Mouse (Mus musculus): ENCODE results near the gene Mxra8. TPM values are rescaled to one million over a fixed set of nuclear protein-coding genes. Genes with fewer than 3 reads are reported as not detected.

Gene Mxra8
- polyA plus RNA-seq, 1 experiment from 2014 or later: 16.6 TPM

GRCm38 (mm10) chr4:155831205-155831766 lies 8.2 kb upstream of the Mxra8 start, which contains the start of gene Aurkaip1:
Aurkaip1 (plus strand) TSS chr4:155831272.
- H3K4me2 ChIP-seq: peak within 1 kb of the TSS; percentile 97
- peak within 1 kb of the TSS; percentile 93 for H3K4me3 ChIP-seq (ENCODE audit: low read depth, low read length)
- H3K9me3 ChIP-seq (ENCODE audit: control insufficient read depth, low read length): no peaks in the 10 kb centered on the region
- H3K27ac ChIP-seq (ENCODE audit: low read depth, low read length): peak within 1 kb of the TSS; percentile 85
- no peaks in the 10 kb centered on the region for H3K27me3 ChIP-seq (replicated peaks; ENCODE audit: control insufficient read depth, insufficient read depth, low read length)
- peak within 1 kb of the TSS; percentile 90 for H3K9ac ChIP-seq (ENCODE audit: low read depth, low read length)
- DNase-seq (ENCODE audit: low spot score) (peak; percentile 96), ATAC-seq (replicated peaks; ENCODE audit: low FRiP score) (peak; percentile 95)
- peaks cover 20% of the 10 kb centered on the region for H3K4me1 ChIP-seq (replicated peaks; ENCODE audit: control insufficient read depth, insufficient read depth, low read length)
- WGBS: under 1% methylated on average over 49 of the region's 49 CpGs
- H3K36me3 ChIP-seq (ENCODE audit: control insufficient read depth, insufficient read depth, low read length): peaks cover 13% of the 10 kb centered on the region; the same call in 1 of the 2 replicates

- DNase-seq (ENCODE audit: low spot score) (no peak), ATAC-seq (replicated peaks; ENCODE audit: low FRiP score) (peak; percentile 7)
- Histone ChIP-seq H3K36me3 (ENCODE audit: control insufficient read depth, insufficient read depth, low read length) (peaks cover 11% of the 10 kb centered on the region; the same call in 1 of the 2 replicates), H3K4me3 (ENCODE audit: low read depth, low read length) (peak overlapping the region; percentile 93), H3K27ac (ENCODE audit: low read depth, low read length) (peak overlapping the region; percentile 85), H3K27me3 (replicated peaks; ENCODE audit: control insufficient read depth, insufficient read depth, low read length) (no peaks in the 10 kb centered on the region), H3K4me1 (replicated peaks; ENCODE audit: control insufficient read depth, insufficient read depth, low read length) (peaks cover 20% of the 10 kb centered on the region), H3K9ac (ENCODE audit: low read depth, low read length) (peak overlapping the region; percentile 90), H3K9me3 (ENCODE audit: control insufficient read depth, low read length) (no peaks in the 10 kb centered on the region), H3K4me2 (peak overlapping the region; percentile 97)
- WGBS: under 1% methylated on average over 25 of the region's 25 CpGs
Observed at GRCm38 (mm10) chr4:155831831-155832230, 7.6 kb upstream of the Mxra8 start.

- Histone ChIP-seq H3K36me3 (ENCODE audit: control insufficient read depth, insufficient read depth, low read length) (peaks cover 7% of the 10 kb centered on the region; the same call in 1 of the 2 replicates), H3K9ac (ENCODE audit: low read depth, low read length) (peak overlapping the region; percentile 90), H3K27ac (ENCODE audit: low read depth, low read length) (peak overlapping the region; percentile 85), H3K4me1 (replicated peaks; ENCODE audit: control insufficient read depth, insufficient read depth, low read length) (peaks cover 20% of the 10 kb centered on the region), H3K4me2 (peak overlapping the region; percentile 97), H3K9me3 (ENCODE audit: control insufficient read depth, low read length) (no peaks in the 10 kb centered on the region), H3K27me3 (replicated peaks; ENCODE audit: control insufficient read depth, insufficient read depth, low read length) (no peaks in the 10 kb centered on the region), H3K4me3 (ENCODE audit: low read depth, low read length) (peak overlapping the region; percentile 93)
- ATAC-seq (replicated peaks; ENCODE audit: low FRiP score) (no peak), DNase-seq (ENCODE audit: low spot score) (no peak)
- 50% methylated on average over 10 of the region's 10 CpGs for WGBS
Observed at GRCm38 (mm10) chr4:155832321-155832720, 7.2 kb upstream of the Mxra8 start.

GRCm38 (mm10) chr4:155833234-155833633 lies 6.2 kb upstream of the Mxra8 start:
- Histone ChIP-seq H3K36me3 (ENCODE audit: control insufficient read depth, insufficient read depth, low read length) (0 out of 2 replicates have a peak, but pooled peaks cover 5% of the 10 kb centered on the region), H3K27ac (ENCODE audit: low read depth, low read length) (no peak overlapping the region), H3K4me3 (ENCODE audit: low read depth, low read length) (no peak overlapping the region), H3K4me1 (replicated peaks; ENCODE audit: control insufficient read depth, insufficient read depth, low read length) (peaks cover 20% of the 10 kb centered on the region), H3K4me2 (peak overlapping the region; percentile 97), H3K9me3 (ENCODE audit: control insufficient read depth, low read length) (no peaks in the 10 kb centered on the region), H3K27me3 (replicated peaks; ENCODE audit: control insufficient read depth, insufficient read depth, low read length) (no peaks in the 10 kb centered on the region), H3K9ac (ENCODE audit: low read depth, low read length) (no peak overlapping the region)
- WGBS: 80% methylated on average over 4 of the region's 4 CpGs
- ATAC-seq (replicated peaks; ENCODE audit: low FRiP score) (no peak), DNase-seq (ENCODE audit: low spot score) (no peak)

- no peak overlapping the region for H3K9ac ChIP-seq (ENCODE audit: low read depth, low read length)
- H3K4me1 ChIP-seq (replicated peaks; ENCODE audit: control insufficient read depth, insufficient read depth, low read length): peaks cover 22% of the 10 kb centered on the region
- H3K9me3 ChIP-seq (ENCODE audit: control insufficient read depth, low read length): no peaks in the 10 kb centered on the region
- 41% methylated on average over 2 of the region's 2 CpGs for WGBS
- 0 out of 2 replicates have a peak, but pooled peaks cover 5% of the 10 kb centered on the region for H3K36me3 ChIP-seq (ENCODE audit: control insufficient read depth, insufficient read depth, low read length)
- ATAC-seq (replicated peaks; ENCODE audit: low FRiP score) (peak; percentile 11), DNase-seq (ENCODE audit: low spot score) (no peak)
- H3K27ac ChIP-seq (ENCODE audit: low read depth, low read length): no peak overlapping the region
- no peak overlapping the region; the same call in 1 of the 2 replicates for H3K4me3 ChIP-seq (ENCODE audit: low read depth, low read length)
- no peak overlapping the region for H3K4me2 ChIP-seq
- H3K27me3 ChIP-seq (replicated peaks; ENCODE audit: control insufficient read depth, insufficient read depth, low read length): no peaks in the 10 kb centered on the region
Observed at GRCm38 (mm10) chr4:155833836-155834235, 5.6 kb upstream of the Mxra8 start.

- H3K27ac ChIP-seq (ENCODE audit: low read depth, low read length): 0 out of 2 replicates have a peak overlapping the region, but pooled peaks have one; percentile 8
- no peak overlapping the region for H3K4me2 ChIP-seq
- H3K4me3 ChIP-seq (ENCODE audit: low read depth, low read length): no peak overlapping the region
- 0 out of 2 replicates have a peak, but pooled peaks cover 5% of the 10 kb centered on the region for H3K36me3 ChIP-seq (ENCODE audit: control insufficient read depth, insufficient read depth, low read length)
- WGBS: 41% methylated on average over 11 of the region's 11 CpGs
- peaks cover 8% of the 10 kb centered on the region for H3K27me3 ChIP-seq (replicated peaks; ENCODE audit: control insufficient read depth, insufficient read depth, low read length)
- peaks cover 39% of the 10 kb centered on the region for H3K4me1 ChIP-seq (replicated peaks; ENCODE audit: control insufficient read depth, insufficient read depth, low read length)
- ATAC-seq (replicated peaks; ENCODE audit: low FRiP score) (no peak), DNase-seq (ENCODE audit: low spot score) (no peak)
- no peak overlapping the region for H3K9ac ChIP-seq (ENCODE audit: low read depth, low read length)
- H3K9me3 ChIP-seq (ENCODE audit: control insufficient read depth, low read length): no peaks in the 10 kb centered on the region
Observed at GRCm38 (mm10) chr4:155837404-155838010, 2.0 kb upstream of the Mxra8 start.

GRCm38 (mm10) chr4:155838187-155839153 lies 1.0 kb upstream of the Mxra8 start:
- no peak for DNase-seq (ENCODE audit: low spot score)
- Histone ChIP-seq H3K27ac (ENCODE audit: low read depth, low read length) (no peak overlapping the region), H3K9me3 (ENCODE audit: control insufficient read depth, low read length) (no peaks in the 10 kb centered on the region), H3K4me3 (ENCODE audit: low read depth, low read length) (no peak overlapping the region), H3K36me3 (ENCODE audit: control insufficient read depth, insufficient read depth, low read length) (0 out of 2 replicates have a peak, but pooled peaks cover 5% of the 10 kb centered on the region), H3K27me3 (replicated peaks; ENCODE audit: control insufficient read depth, insufficient read depth, low read length) (peaks cover 8% of the 10 kb centered on the region), H3K4me1 (replicated peaks; ENCODE audit: control insufficient read depth, insufficient read depth, low read length) (peaks cover 32% of the 10 kb centered on the region), H3K9ac (ENCODE audit: low read depth, low read length) (no peak overlapping the region), H3K4me2 (no peak overlapping the region)
- WGBS: 46% methylated on average over 8 of the region's 8 CpGs
- no peak for ATAC-seq (replicated peaks; ENCODE audit: low FRiP score)

Data from liver, embryonic 11.5 days (tissue).